Mouse (Mus musculus) inflammation-experienced regulatory T-cells, adult 6 months (primary cell): ENCODE measurements around the gene Plekho1. TPM values are rescaled to one million over a fixed set of nuclear protein-coding genes. Genes with fewer than 3 reads are reported as not detected.

Experiments
- ATAC-seq: one replicate; pipeline ENCODE4 v1.8.0; 2017
- polyA plus RNA-seq, 3 experiments: library from polyadenylated mRNA; unstranded; fragments of 100-300 nt; shearing (Covaris generic); gene quantifications; one replicate each; pipeline ENCODE4 v1.2.1; 2017

Plekho1 gene
- polyA plus RNA-seq, 3 experiments from 2014 or later = 10.3 to 27.1 (median 15.9) TPM

DNA sequence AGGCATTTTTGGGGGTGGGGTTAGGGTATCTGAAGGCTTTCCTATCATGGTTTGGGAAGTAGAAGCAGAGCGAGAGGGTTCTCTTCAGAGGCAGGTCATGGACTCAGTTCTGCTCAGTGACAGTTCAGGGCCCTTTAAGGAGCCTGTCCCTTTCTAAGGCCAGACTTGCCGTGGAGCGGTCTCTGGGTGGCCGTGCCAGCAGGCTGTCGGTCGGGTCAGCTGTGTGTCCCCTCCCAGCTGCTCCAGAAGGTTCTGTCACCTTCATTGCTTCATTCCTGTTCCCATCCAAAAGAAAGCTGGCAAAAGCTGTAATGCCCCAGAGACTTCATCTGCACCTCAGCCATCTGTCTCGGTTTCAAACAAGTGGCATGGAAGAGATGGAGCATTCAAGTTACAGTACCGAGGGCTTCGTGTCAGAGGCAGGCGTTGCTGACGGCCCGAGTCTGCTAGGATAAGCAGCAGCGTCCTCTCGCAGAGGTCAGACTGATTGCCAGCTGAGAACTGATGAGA is 50.0 kb downstream of the Plekho1 start:
- no peak for ATAC-seq

DNA sequence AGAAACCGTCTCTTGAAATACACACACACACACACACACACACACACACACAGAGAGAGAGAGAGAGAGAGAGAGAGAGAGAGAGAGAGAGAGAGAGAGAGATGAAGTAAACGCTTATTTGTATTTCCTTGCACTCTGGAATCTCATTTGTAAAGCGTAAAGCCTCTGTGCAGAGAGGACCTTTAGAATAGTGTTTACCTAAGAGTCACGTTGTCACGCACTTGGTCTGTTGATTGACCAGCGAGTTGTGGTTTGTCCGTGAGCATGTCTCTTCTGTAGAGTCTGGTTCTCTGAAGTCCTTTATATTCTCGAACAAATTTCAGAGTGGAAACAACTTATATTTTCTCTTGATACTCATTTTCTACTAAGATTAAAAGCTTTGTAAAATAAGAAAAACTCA is 51.1 kb downstream of the Plekho1 start:
- ATAC-seq = no peak

DNA sequence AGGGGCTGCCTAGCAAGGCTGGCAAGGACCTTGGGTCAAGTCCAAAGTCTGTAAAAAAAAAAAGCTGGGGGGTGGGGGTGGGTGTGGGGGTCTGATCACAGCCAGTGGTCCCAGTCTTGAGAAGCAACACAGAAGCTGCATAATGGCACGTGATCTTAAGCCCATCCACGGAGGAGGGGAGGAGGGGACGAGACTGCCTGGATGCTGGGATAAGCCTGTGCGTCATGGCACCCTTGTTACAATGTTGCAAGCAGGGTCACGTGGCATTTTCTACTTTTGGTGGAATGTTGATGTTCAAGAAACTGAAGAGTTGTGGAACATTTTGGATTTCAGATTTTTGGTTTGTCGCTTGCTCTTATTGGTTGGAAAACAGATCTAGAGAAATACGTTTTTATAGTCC is 52.6 kb downstream of the Plekho1 start:
- no peak for ATAC-seq

DNA sequence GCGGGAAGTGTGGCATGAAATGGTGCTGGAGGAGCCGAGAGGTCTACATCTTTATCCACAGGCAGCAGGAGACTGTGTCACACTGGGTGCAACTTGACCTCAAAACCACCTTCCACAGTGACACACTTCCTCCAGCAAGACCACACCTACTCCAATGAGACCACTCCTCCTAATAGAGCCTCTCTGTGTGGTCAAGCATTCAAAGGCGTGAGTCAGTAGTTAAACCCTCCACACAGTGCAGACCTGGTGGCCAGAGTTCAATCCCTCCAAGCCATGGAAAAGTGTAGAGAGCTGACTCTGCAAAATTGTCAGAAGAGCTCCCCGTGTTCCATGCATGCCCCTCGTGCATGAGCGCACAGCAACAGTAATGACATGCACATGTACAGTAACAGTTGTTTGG is 53.1 kb downstream of the Plekho1 start:
- no peak for ATAC-seq

DNA sequence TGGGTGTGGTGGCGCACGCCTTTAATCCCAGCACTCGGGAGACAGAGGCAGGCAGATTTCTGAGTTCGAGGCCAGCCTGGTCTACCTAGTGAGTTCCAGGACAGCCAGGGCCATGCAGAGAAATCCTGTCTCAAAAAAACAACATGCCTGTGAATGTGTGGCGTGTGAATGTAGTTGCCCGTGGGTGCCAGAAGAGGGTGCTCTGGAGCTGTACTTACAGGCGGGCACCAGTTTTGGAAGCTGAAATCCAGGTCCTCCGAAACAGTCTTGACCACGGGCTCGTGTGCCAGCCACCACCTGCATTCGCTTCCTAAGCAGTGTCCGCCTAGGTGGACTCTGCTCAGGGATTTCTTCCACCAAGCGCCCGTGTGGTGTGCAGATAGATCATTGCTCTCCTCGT is 57.0 kb downstream of the Plekho1 start:
- no peak for ATAC-seq

Other genes with a start within 250 kb of the Plekho1 start
- 10 to 100 TPM; 47.7 to 80.0 (median 79.5) TPM for gene Tars2, start 235.8 kb downstream of the Plekho1 start, polyA plus RNA-seq
- gene Rprd2, start 177.1 kb downstream of the Plekho1 start, polyA plus RNA-seq = 10 to 100 TPM; 22.7 to 35.5 (median 27.1) TPM
- gene Prpf3, start 140.1 kb downstream of the Plekho1 start, polyA plus RNA-seq = 10 to 100 TPM; 46.9 to 48.5 (median 48.3) TPM
- gene Mrps21, start 124.5 kb downstream of the Plekho1 start, polyA plus RNA-seq = 100 to 1,000 TPM; 281 to 394 (median 321) TPM
- gene Ciart, start 113.8 kb downstream of the Plekho1 start, polyA plus RNA-seq = 10 to 100 TPM in 1 of 3 experiments, 1 to 10 TPM in 2; 2.3 to 11.8 (median 6.6) TPM
- gene BC028528, start 104.0 kb downstream of the Plekho1 start, polyA plus RNA-seq = 1 to 10 TPM in 1 of 3 experiments, under 1 TPM in 1, not detected in 1; 0.83 to 1.5 TPM
- gene Aph1a, start 102.0 kb downstream of the Plekho1 start, polyA plus RNA-seq = 10 to 100 TPM; 17.9 to 46.2 (median 27.0) TPM
- not detected for gene Car14, start 91.3 kb downstream of the Plekho1 start, polyA plus RNA-seq
- 100 to 1,000 TPM; 164 to 282 (median 210) TPM for gene Anp32e, start 66.8 kb downstream of the Plekho1 start, polyA plus RNA-seq
- gene Vps45, start 62.5 kb upstream of the Plekho1 start, polyA plus RNA-seq = 10 to 100 TPM; 21.2 to 23.9 (median 23.9) TPM
- 10 to 100 TPM in 1 of 3 experiments, 1 to 10 TPM in 2; 7.4 to 13.1 (median 9.9) TPM for gene Otud7b, start 108.5 kb upstream of the Plekho1 start, polyA plus RNA-seq
- 1 to 10 TPM; 1.8 to 2.6 (median 2.0) TPM for gene Mtmr11, start 166.0 kb upstream of the Plekho1 start, polyA plus RNA-seq
- gene Sf3b4, start 176.3 kb upstream of the Plekho1 start, polyA plus RNA-seq = 10 to 100 TPM; 53.4 to 82.6 (median 56.6) TPM
- 1 to 10 TPM; 1.2 to 1.5 (median 1.4) TPM for gene Sv2a, start 185.2 kb upstream of the Plekho1 start, polyA plus RNA-seq
- gene Bola1, start 223.7 kb upstream of the Plekho1 start, polyA plus RNA-seq = 10 to 100 TPM; 23.4 to 36.1 (median 32.1) TPM
- gene Hist2h2ab, start 223.9 kb upstream of the Plekho1 start, polyA plus RNA-seq = 1 to 10 TPM in 1 of 3 experiments, not detected in 2; 1.4 TPM
- 10 to 100 TPM in 1 of 3 experiments, 1 to 10 TPM in 2; 7.4 to 11.6 (median 8.1) TPM for gene Hist2h2ac, start 224.9 kb upstream of the Plekho1 start, polyA plus RNA-seq
- 1 to 10 TPM in 2 of 3 experiments, under 1 TPM in 1; 0.38 to 2.2 (median 2.0) TPM for gene Hist2h2be, start 225.1 kb upstream of the Plekho1 start, polyA plus RNA-seq
- 1 to 10 TPM in 1 of 3 experiments, not detected in 2; 1.5 TPM for gene Hist2h3c2, start 243.1 kb upstream of the Plekho1 start, polyA plus RNA-seq
- gene Hist2h2aa2, start 244.3 kb upstream of the Plekho1 start, polyA plus RNA-seq = 100 to 1,000 TPM in 1 of 3 experiments, 10 to 100 TPM in 2; 36.1 to 104 (median 53.6) TPM
- gene Hist2h2aa1, start 249.5 kb upstream of the Plekho1 start, polyA plus RNA-seq = 10 to 100 TPM in 2 of 3 experiments, 1 to 10 TPM in 1; 9.6 to 22.0 (median 11.1) TPM